Comparison of ENCODE assay signal across 25 mouse cellular contexts in the genomic region with DNA sequence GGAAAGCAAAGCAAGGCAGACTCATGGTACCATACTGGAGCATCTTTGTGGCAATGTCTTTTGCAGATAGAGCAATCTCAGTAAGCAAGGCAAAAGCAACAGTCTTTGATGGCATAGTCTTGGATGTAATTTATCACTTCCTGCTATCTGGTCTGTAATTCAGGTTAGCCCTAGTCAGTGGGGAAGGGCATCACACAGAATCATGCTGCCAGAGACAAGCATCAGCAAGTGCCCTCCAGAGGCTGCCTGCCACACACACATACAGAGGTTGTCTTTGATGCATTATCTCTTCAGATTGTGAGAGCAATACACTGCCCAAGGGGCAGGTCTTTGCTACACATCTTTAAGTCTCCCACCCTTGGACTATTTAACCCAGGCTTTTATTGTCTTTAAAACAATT.
"Had no signal": no experiment of that assay in that cellular context is flagged by ENCODE, and none has a peak within 500 bp of the region (broad histone marks: within the 10 kb centered on the region; RNA-seq: fewer than 3 reads in every experiment).

No protein-coding gene starts in this region.

- H3K4me1 ChIP-seq: kidney, embryonic 15.5 days; limb, embryonic 13.5 days; limb, embryonic 15.5 days; liver, embryonic 12.5 days had no signal

- H3K4me3 ChIP-seq: gastrocnemius, adult 2 months; heart, embryonic 10.5 days; heart, embryonic 12.5 days; hindbrain, embryonic 10.5 days; hindbrain, embryonic 12.5 days; kidney, embryonic 15.5 days; limb, embryonic 13.5 days; limb, embryonic 15.5 days; liver, embryonic 12.5 days had no signal

- H3K9ac ChIP-seq: heart, embryonic 12.5 days; hindbrain, embryonic 12.5 days; hindbrain, embryonic 14.5 days; kidney, embryonic 15.5 days; limb, embryonic 13.5 days; limb, embryonic 15.5 days; liver, embryonic 12.5 days; liver, embryonic 14.5 days had no signal

- ATAC-seq: hindbrain, embryonic 16.5 days; intestine, embryonic 16.5 days; liver, embryonic 12.5 days had no signal

- H3K4me2 ChIP-seq: heart, embryonic 12.5 days; hindbrain, embryonic 12.5 days; hindbrain, embryonic 14.5 days; kidney, embryonic 15.5 days; limb, embryonic 13.5 days; limb, embryonic 15.5 days; liver, embryonic 12.5 days had no signal

- H3K36me3 ChIP-seq: heart, embryonic 10.5 days; heart, embryonic 12.5 days; hindbrain, embryonic 10.5 days; hindbrain, embryonic 12.5 days; kidney, embryonic 15.5 days; limb, embryonic 13.5 days; limb, embryonic 15.5 days; liver, embryonic 12.5 days had no signal

- H3K27ac ChIP-seq: gastrocnemius, adult 2 months; heart, embryonic 10.5 days; hindbrain, embryonic 10.5 days; hindbrain, embryonic 12.5 days; hindbrain, embryonic 14.5 days; kidney, embryonic 15.5 days; kidney, postnatal 0 days; limb, embryonic 13.5 days; limb, embryonic 15.5 days; liver, embryonic 12.5 days; liver, embryonic 14.5 days had no signal

- H3K27me3 ChIP-seq: heart, embryonic 12.5 days; hindbrain, embryonic 12.5 days; kidney, embryonic 15.5 days; limb, embryonic 13.5 days; limb, embryonic 15.5 days; liver, embryonic 12.5 days had no signal

- DNase-seq: gastrocnemius, adult 2 months; gastrocnemius, postnatal 25 days; heart, postnatal 10 days; heart, postnatal 4 days; kidney, adult 11 months; kidney, adult 2 months; kidney, adult 9 months; kidney, postnatal 14 days; kidney, postnatal 36 days; layer of hippocampus, adult 9-11 months; layer of hippocampus, postnatal 36 days; left cerebral cortex, postnatal 4 days had no signal

- H3K9me3 ChIP-seq: heart, embryonic 10.5 days; hindbrain, embryonic 10.5 days; hindbrain, embryonic 12.5 days; kidney, embryonic 15.5 days; limb, embryonic 13.5 days; limb, embryonic 15.5 days; liver, embryonic 12.5 days had no signal
